ENCODE assay signal across 22 mouse cellular contexts in genomic region chr2:20639721-20640120, GRCm38 (mm10).
DNase-seq lines count a peak whose midpoint lies in the region; ATAC-seq lines count a peak whose summit lies in the region.
"Had no signal": no experiment of that assay in that cellular context is flagged by ENCODE, and none has a peak within 500 bp of the region (broad histone marks: within the 10 kb centered on the region; RNA-seq: fewer than 3 reads in every experiment).

No protein-coding gene starts in this region.

- no peaks in the 10 kb centered on the region for H3K9me3 ChIP-seq in embryonic facial prominence, embryonic 14.5 days (ENCODE audit: control insufficient read depth, low read length)
- H3K9me3 ChIP-seq in embryonic facial prominence, embryonic 10.5 days, result no peaks in the 10 kb centered on the region
- no peaks in the 10 kb centered on the region for H3K9me3 ChIP-seq in midbrain, embryonic 14.5 days (ENCODE audit: control insufficient read depth, low read length)
- H3K9me3 ChIP-seq in midbrain, embryonic 13.5 days, result no peaks in the 10 kb centered on the region
- H3K9me3 ChIP-seq: embryonic facial prominence, embryonic 13.5 days; forebrain, embryonic 13.5 days; G1E had no signal

- H3K36me3 ChIP-seq in embryonic facial prominence, embryonic 14.5 days (ENCODE audit: control insufficient read depth, insufficient read depth, low read length), result no peaks in the 10 kb centered on the region
- no peaks in the 10 kb centered on the region for H3K36me3 ChIP-seq in embryonic facial prominence, embryonic 10.5 days (replicated peaks)
- H3K36me3 ChIP-seq in midbrain, embryonic 14.5 days (ENCODE audit: control insufficient read depth, insufficient read depth, low read length), result no peaks in the 10 kb centered on the region
- H3K36me3 ChIP-seq in midbrain, embryonic 13.5 days, result no peaks in the 10 kb centered on the region
- H3K36me3 ChIP-seq: embryonic facial prominence, embryonic 13.5 days; G1E had no signal

- H3K27ac ChIP-seq in embryonic facial prominence, embryonic 14.5 days (replicated peaks; ENCODE audit: low read depth, low read length), result no peak overlapping the region
- H3K27ac ChIP-seq in embryonic facial prominence, embryonic 10.5 days (replicated peaks), result no peak overlapping the region
- no peak overlapping the region for H3K27ac ChIP-seq in midbrain, embryonic 14.5 days (replicated peaks; ENCODE audit: low read depth, low read length)
- H3K27ac ChIP-seq in midbrain, embryonic 13.5 days, result no peak overlapping the region
- H3K27ac ChIP-seq: embryonic facial prominence, embryonic 13.5 days; forebrain, embryonic 13.5 days had no signal

- H3K4me3 ChIP-seq in embryonic facial prominence, embryonic 14.5 days (ENCODE audit: low read depth, low read length), result no peak overlapping the region
- H3K4me3 ChIP-seq in embryonic facial prominence, embryonic 10.5 days, result no peak overlapping the region
- H3K4me3 ChIP-seq in midbrain, embryonic 14.5 days (replicated peaks; ENCODE audit: low read depth, low read length), result no peak overlapping the region
- no peak overlapping the region for H3K4me3 ChIP-seq in midbrain, embryonic 13.5 days (replicated peaks)
- H3K4me3 ChIP-seq: embryonic facial prominence, embryonic 13.5 days; forebrain, embryonic 13.5 days had no signal

- peak; percentile 61 for DNase-seq in embryonic facial prominence, embryonic 14.5 days (ENCODE audit: low spot score)
- no peak for DNase-seq in embryonic facial prominence, embryonic 10.5 days (ENCODE audit: low spot score)
- DNase-seq in heart, adult 11 months, result peak; percentile 9
- no peak for DNase-seq in heart, adult 8-10 months (ENCODE audit: low spot score)
- peak; percentile 6 for DNase-seq in midbrain, embryonic 14.5 days
- DNase-seq in layer of hippocampus, adult 8-10 months (ENCODE audit: low spot score in 2 of 2), result no peak
- DNase-seq: adrenal gland, adult 2 months; adrenal gland, postnatal 10 days; adrenal gland, postnatal 25 days; B cell, adult 2 months; cerebellum, adult 11-12 months; cerebellum, adult 2 months; cerebellum, adult 9-10 months; cerebellum, postnatal 10 days; cerebellum, postnatal 25 days had no signal

- H3K4me1 ChIP-seq in embryonic facial prominence, embryonic 14.5 days (ENCODE audit: control insufficient read depth, insufficient read depth, low read length), result no peaks in the 10 kb centered on the region
- H3K4me1 ChIP-seq in embryonic facial prominence, embryonic 10.5 days, result peaks cover 4% of the 10 kb centered on the region; the same call in 1 of the 2 replicates
- no peaks in the 10 kb centered on the region for H3K4me1 ChIP-seq in midbrain, embryonic 14.5 days (ENCODE audit: control insufficient read depth, insufficient read depth, low read length)
- 0 out of 2 replicates have a peak, but pooled peaks cover 3% of the 10 kb centered on the region for H3K4me1 ChIP-seq in midbrain, embryonic 13.5 days (replicated peaks)
- H3K4me1 ChIP-seq: forebrain, embryonic 13.5 days had no signal

- WGBS in embryonic facial prominence, embryonic 14.5 days, result 57% methylated on average over 2 of the region's 2 CpGs
- 84% methylated on average over 2 of the region's 2 CpGs for WGBS in embryonic facial prominence, embryonic 10.5 days
- WGBS in midbrain, embryonic 14.5 days, result 57% methylated on average over 2 of the region's 2 CpGs
- 61% methylated on average over 2 of the region's 2 CpGs for WGBS in midbrain, embryonic 13.5 days

- H3K27me3 ChIP-seq in embryonic facial prominence, embryonic 14.5 days (replicated peaks; ENCODE audit: control insufficient read depth, insufficient read depth, low read length), result no peaks in the 10 kb centered on the region
- H3K27me3 ChIP-seq in embryonic facial prominence, embryonic 10.5 days (replicated peaks; ENCODE audit: low read depth, poor library complexity, severe bottlenecking), result no peaks in the 10 kb centered on the region
- no peaks in the 10 kb centered on the region for H3K27me3 ChIP-seq in midbrain, embryonic 14.5 days (ENCODE audit: control insufficient read depth, insufficient read depth, low read length)
- H3K27me3 ChIP-seq in midbrain, embryonic 13.5 days, result no peaks in the 10 kb centered on the region
- H3K27me3 ChIP-seq: CH12.LX; embryonic facial prominence, embryonic 13.5 days; forebrain, embryonic 13.5 days had no signal

- ATAC-seq in embryonic facial prominence, embryonic 14.5 days (ENCODE audit: low read depth), result no peak
- ATAC-seq in midbrain, embryonic 14.5 days (ENCODE audit: low FRiP score, low TSS enrichment), result no peak
- ATAC-seq in midbrain, embryonic 13.5 days, result no peak
- ATAC-seq: CD4-positive, CD25-positive, alpha-beta regulatory T cell, adult 4 months; forebrain, embryonic 13.5 days; forebrain, embryonic 16.5 days had no signal

- H3K4me2 ChIP-seq in embryonic facial prominence, embryonic 14.5 days (ENCODE audit: low read depth, low read length), result no peak overlapping the region
- H3K4me2 ChIP-seq in midbrain, embryonic 14.5 days (ENCODE audit: low read length), result no peak overlapping the region
- H3K4me2 ChIP-seq in midbrain, embryonic 13.5 days (replicated peaks), result no peak overlapping the region
- H3K4me2 ChIP-seq: embryonic facial prominence, embryonic 13.5 days; forebrain, embryonic 13.5 days had no signal

- no peak overlapping the region for H3K9ac ChIP-seq in embryonic facial prominence, embryonic 14.5 days (ENCODE audit: low read depth, low read length)
- no peak overlapping the region for H3K9ac ChIP-seq in midbrain, embryonic 14.5 days (replicated peaks; ENCODE audit: low read length)
- no peak overlapping the region for H3K9ac ChIP-seq in midbrain, embryonic 13.5 days (replicated peaks)
- H3K9ac ChIP-seq: embryonic facial prominence, embryonic 13.5 days; forebrain, embryonic 13.5 days had no signal

Comparison
In these comparisons a context has a peak if more than half of its experiments do, and no peak if none do; other contexts are left out.
1. DNase-seq: peak in embryonic facial prominence, embryonic 14.5 days (single experiment), heart, adult 11 months (single experiment) and midbrain, embryonic 14.5 days (single experiment); none in embryonic facial prominence, embryonic 10.5 days (single experiment), heart, adult 8-10 months (single experiment) and layer of hippocampus, adult 8-10 months (0 of 2).